Mouse (Mus musculus): ENCODE measurements around the gene Vrk2.

Gene Vrk2

GRCm38 (mm10) chr11:26551551-26551950, 42.2 kb downstream of the Vrk2 start:
- no peak for DNase-seq (ENCODE audit: low read depth, low spot score)

GRCm38 (mm10) chr11:26537816-26538215, 56.0 kb downstream of the Vrk2 start:
- no peak for DNase-seq (ENCODE audit: low read depth, low spot score)

- no peak for DNase-seq (ENCODE audit: low read depth, low spot score)
These were observed 60.0 kb downstream of the Vrk2 start for GRCm38 (mm10) chr11:26533828-26534119.

- no peak for DNase-seq (ENCODE audit: low read depth, low spot score)
These were observed 60.6 kb downstream of the Vrk2 start for GRCm38 (mm10) chr11:26532994-26533827.

GRCm38 (mm10) chr11:26526861-26527260, 66.9 kb downstream of the Vrk2 start:
- no peak for DNase-seq (ENCODE audit: low read depth, low spot score)

- DNase-seq (ENCODE audit: low read depth, low spot score) = no peak
These were observed 74.8 kb downstream of the Vrk2 start for GRCm38 (mm10) chr11:26518991-26519390.

GRCm38 (mm10) chr11:26516086-26516485, 77.7 kb downstream of the Vrk2 start:
- DNase-seq (ENCODE audit: low read depth, low spot score) = no peak

- no peak for DNase-seq (ENCODE audit: low read depth, low spot score)
These were observed 80.1 kb downstream of the Vrk2 start for GRCm38 (mm10) chr11:26513683-26514082.

- DNase-seq (ENCODE audit: low read depth, low spot score) = no peak
These were observed 97.8 kb downstream of the Vrk2 start for GRCm38 (mm10) chr11:26495951-26496350.

GRCm38 (mm10) chr11:26489761-26490466, 103.9 kb downstream of the Vrk2 start:
- no peak for DNase-seq (ENCODE audit: low read depth, low spot score)

GRCm38 (mm10) chr11:26481691-26482242, 112.0 kb downstream of the Vrk2 start:
- no peak for DNase-seq (ENCODE audit: low read depth, low spot score)

GRCm38 (mm10) chr11:26477037-26477739, 116.6 kb downstream of the Vrk2 start:
- no peak for DNase-seq (ENCODE audit: low read depth, low spot score)

GRCm38 (mm10) chr11:26454081-26454480, 139.7 kb downstream of the Vrk2 start:
- no peak for DNase-seq (ENCODE audit: low read depth, low spot score)

- no peak for DNase-seq (ENCODE audit: low read depth, low spot score)
These were observed 141.1 kb downstream of the Vrk2 start for GRCm38 (mm10) chr11:26452693-26453092.

- DNase-seq (ENCODE audit: low read depth, low spot score) = no peak
These were observed 142.6 kb downstream of the Vrk2 start for GRCm38 (mm10) chr11:26451228-26451627.

- no peak for DNase-seq (ENCODE audit: low read depth, low spot score)
These were observed 143.2 kb downstream of the Vrk2 start for GRCm38 (mm10) chr11:26450636-26451035.

GRCm38 (mm10) chr11:26449789-26450188, 144.0 kb downstream of the Vrk2 start:
- no peak for DNase-seq (ENCODE audit: low read depth, low spot score)

GRCm38 (mm10) chr11:26444374-26444773, 149.4 kb downstream of the Vrk2 start:
- no peak for DNase-seq (ENCODE audit: low read depth, low spot score)

- DNase-seq (ENCODE audit: low read depth, low spot score) = no peak
These were observed 152.7 kb downstream of the Vrk2 start for GRCm38 (mm10) chr11:26441121-26441520.

GRCm38 (mm10) chr11:26437818-26438217, 156.0 kb downstream of the Vrk2 start:
- no peak for DNase-seq (ENCODE audit: low read depth, low spot score)

- DNase-seq (ENCODE audit: low read depth, low spot score) = no peak
These were observed 159.6 kb downstream of the Vrk2 start for GRCm38 (mm10) chr11:26434229-26434628.

- DNase-seq (ENCODE audit: low read depth, low spot score) = no peak
These were observed 172.3 kb downstream of the Vrk2 start for GRCm38 (mm10) chr11:26421472-26421871.

Measured in WW6 (cell line).